Mouse (Mus musculus) hindbrain, embryonic 15.5 days (tissue): ENCODE results near the gene Tm9sf1. TPM values are rescaled to one million over a fixed set of nuclear protein-coding genes. Genes with fewer than 3 reads are reported as not detected.

Source experiments
- ATAC-seq: fragments of 200-750 bp; cut with Nextera tagmentation; 2 replicates; pipeline ENCODE4 v1.8.0; 2017; ENCODE audit warnings: low read depth, moderate number of reproducible peaks, moderate TSS enrichment; ENCODE audit not compliant: low FRiP score
- H3K27ac ChIP-seq: fragments of 300-500 bp; sonication (generic); replicated peaks from 2 replicates; pipeline ENCODE4 v1.5.1; 2015; ENCODE audit warnings: mild to moderate bottlenecking, inconsistent platforms
- H3K27me3 ChIP-seq: fragments of 300-500 bp; sonication (generic); 2 replicates; pipeline ENCODE4 v1.6.1; 2015; ENCODE audit warnings: control low read depth, inconsistent platforms
- H3K36me3 ChIP-seq: fragments of 300-500 bp; sonication (generic); 2 replicates; pipeline ENCODE4 v1.6.1; 2015; ENCODE audit warnings: control low read depth, inconsistent platforms
- H3K4me1 ChIP-seq: fragments of 300-500 bp; sonication (generic); replicated peaks from 2 replicates; pipeline ENCODE4 v1.6.1; 2015; ENCODE audit warnings: control low read depth, inconsistent platforms
- H3K4me2 ChIP-seq: fragments of 300-500 bp; sonication (generic); 2 replicates; pipeline ENCODE4 v1.6.1; 2015; ENCODE audit warnings: moderate library complexity, mild to moderate bottlenecking, inconsistent platforms
- H3K4me3 ChIP-seq: fragments of 300-500 bp; sonication (generic); 2 replicates; pipeline ENCODE4 v1.5.1; 2015; ENCODE audit warnings: mild to moderate bottlenecking, inconsistent platforms
- H3K9ac ChIP-seq: fragments of 300-500 bp; sonication (generic); 2 replicates; pipeline ENCODE4 v1.6.1; 2015; ENCODE audit warnings: inconsistent platforms
- H3K9me3 ChIP-seq: fragments of 300-500 bp; sonication (generic); 2 replicates; pipeline ENCODE4 v1.6.1; 2016; ENCODE audit warnings: control low read depth, inconsistent platforms
- WGBS: fragments of 180-500 bp; shearing (Covaris S2); methylation state at CpG from one replicate; pipeline ENCODE4 v1.1.7; 2015; 5-methylcytosine and 5-hydroxymethylcytosine counted together
- polyA plus RNA-seq: library from polyadenylated mRNA; unstranded; fragments of >200 nt; fragmentation: Nextera tagmentation; extraction: Ambion mirVana; gene quantifications from 2 replicates; pipeline ENCODE4 v1.2.1, GENCODE M21; 2015

Gene Tm9sf1
- polyA plus RNA-seq, 1 experiment from 2014 or later, result 64.6 TPM

DNA sequence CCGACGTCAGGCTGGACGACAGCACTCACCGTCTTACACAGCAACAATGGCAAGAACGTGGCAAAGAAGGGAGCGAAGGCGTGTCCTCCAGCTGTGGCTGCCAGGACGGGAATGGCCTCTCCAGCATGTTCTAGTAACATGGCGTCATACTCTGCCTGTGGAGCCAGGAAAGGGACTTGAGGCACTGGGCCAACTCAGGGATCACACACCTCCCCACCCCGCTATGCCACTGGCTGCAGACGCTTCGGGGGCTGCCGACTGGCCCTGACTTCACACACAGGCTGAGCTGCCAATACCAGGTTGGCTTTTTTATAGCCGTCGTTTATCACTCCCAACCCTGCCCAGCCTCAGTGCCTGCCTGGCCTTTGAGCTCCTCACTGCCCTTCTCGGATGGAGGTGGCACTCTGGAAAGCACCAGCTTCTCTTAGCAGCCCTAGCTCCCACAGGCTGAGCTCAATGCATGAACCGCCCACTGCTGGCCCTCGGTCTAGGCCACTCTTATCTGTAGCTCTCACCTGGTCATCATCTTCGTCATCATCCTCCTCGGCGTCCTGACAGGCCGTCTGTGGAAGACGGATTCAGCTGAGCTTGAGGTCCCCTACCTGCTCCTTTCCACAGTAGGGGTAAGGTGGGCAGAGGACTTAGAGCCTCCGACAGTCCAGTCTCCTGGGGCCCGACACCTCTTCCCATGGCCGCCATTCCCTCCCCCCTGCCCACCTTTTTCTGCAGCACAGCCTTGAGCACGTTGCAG is 15.4 kb downstream of the Tm9sf1 start:
- no peaks in the 10 kb centered on the region for H3K27me3 ChIP-seq
- no peak overlapping the region for H3K4me2 ChIP-seq
- WGBS, result 91% methylated on average over 27 of the region's 27 CpGs
- H3K4me3 ChIP-seq, result no peak overlapping the region
- H3K9ac ChIP-seq, result no peak overlapping the region
- H3K9me3 ChIP-seq, result no peaks in the 10 kb centered on the region
- H3K4me1 ChIP-seq, result no peaks in the 10 kb centered on the region
- H3K27ac ChIP-seq, result no peak overlapping the region
- peaks cover 82% of the 10 kb centered on the region for H3K36me3 ChIP-seq
- ATAC-seq, result no peak

DNA sequence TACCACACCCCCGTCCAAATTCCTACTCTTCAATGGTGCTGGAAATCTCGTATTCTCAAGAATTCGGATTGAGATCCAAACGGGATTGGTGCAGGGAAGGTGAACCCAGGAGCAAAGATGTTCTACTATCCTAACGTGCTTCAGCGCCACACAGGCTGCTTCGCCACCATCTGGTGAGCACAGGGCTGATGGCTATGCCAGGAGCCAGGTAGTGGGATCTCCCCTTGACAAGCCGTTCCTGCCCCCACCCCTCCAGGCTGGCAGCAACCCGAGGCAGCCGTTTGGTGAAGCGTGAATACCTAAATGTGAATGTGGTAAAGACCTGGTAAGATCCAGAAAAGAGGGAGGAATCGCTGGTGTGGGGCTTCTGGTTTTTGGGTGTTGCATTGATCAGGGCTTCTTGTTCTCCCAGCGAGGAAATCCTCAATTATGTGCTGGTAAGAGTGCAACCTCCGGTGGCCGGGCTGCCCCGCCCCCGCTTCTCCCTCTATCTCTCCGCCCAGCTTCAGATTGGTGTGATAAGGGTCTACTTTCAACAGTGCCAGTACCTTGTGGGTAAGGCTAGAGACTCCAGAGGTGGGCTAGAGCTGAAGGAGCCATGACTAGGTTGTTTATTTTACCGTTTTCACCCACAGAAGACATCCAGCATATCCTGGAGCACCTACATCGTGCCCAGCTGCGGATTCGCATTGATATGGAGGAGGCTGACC is 25.0 kb downstream of the Tm9sf1 start:
- Histone ChIP-seq H3K4me1 (no peaks in the 10 kb centered on the region), H3K27ac (peak overlapping the region; percentile 39; the same call in 1 of the 2 replicates), H3K9me3 (no peaks in the 10 kb centered on the region), H3K27me3 (no peaks in the 10 kb centered on the region), H3K36me3 (no peaks in the 10 kb centered on the region), H3K9ac (peak overlapping the region; percentile 20; the same call in 1 of the 2 replicates), H3K4me2 (peak overlapping the region; percentile 42), H3K4me3 (peak overlapping the region; percentile 30)
- 53% methylated on average over 22 of the region's 22 CpGs for WGBS
- ATAC-seq, result peak; percentile 29; the same call in 1 of the 2 replicates

DNA sequence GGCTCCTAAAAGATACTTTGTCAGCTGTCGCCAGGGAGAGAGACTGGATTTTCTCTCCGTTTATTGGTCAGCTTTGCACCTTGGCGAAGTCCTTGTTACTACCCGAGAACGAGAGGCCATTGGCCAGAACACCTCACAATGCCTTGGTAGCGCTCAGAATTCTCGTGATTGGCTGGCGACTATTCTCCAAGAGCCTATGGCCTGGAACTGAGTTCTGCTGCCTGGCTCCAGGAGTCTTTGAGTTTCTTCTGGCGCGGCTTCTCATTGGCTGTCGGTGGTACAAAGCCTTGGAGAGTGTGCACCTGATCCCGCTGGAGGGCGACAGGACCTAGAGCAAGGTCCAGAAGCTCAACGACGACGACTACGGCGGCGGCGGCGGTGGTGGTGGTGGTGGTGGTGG is 25.8 kb downstream of the Tm9sf1 start, which contains the start of gene Rec8:
TSS of gene Rec8 (plus strand) at position 216 of the 400 bp plus-strand sequence.
- peak within 1 kb of the TSS; percentile 30 for H3K4me3 ChIP-seq
- no peaks in the 10 kb centered on the region for H3K27me3 ChIP-seq
- H3K9me3 ChIP-seq, result no peaks in the 10 kb centered on the region
- H3K4me1 ChIP-seq, result no peaks in the 10 kb centered on the region
- 22% methylated on average over 21 of the region's 21 CpGs for WGBS
- H3K36me3 ChIP-seq, result no peaks in the 10 kb centered on the region
- ATAC-seq, result peak; percentile 88
- H3K27ac ChIP-seq, result peak within 1 kb of the TSS; percentile 39
- peak within 1 kb of the TSS; percentile 20; the same call in 1 of the 2 replicates for H3K9ac ChIP-seq
- peak within 1 kb of the TSS; percentile 42 for H3K4me2 ChIP-seq

DNA sequence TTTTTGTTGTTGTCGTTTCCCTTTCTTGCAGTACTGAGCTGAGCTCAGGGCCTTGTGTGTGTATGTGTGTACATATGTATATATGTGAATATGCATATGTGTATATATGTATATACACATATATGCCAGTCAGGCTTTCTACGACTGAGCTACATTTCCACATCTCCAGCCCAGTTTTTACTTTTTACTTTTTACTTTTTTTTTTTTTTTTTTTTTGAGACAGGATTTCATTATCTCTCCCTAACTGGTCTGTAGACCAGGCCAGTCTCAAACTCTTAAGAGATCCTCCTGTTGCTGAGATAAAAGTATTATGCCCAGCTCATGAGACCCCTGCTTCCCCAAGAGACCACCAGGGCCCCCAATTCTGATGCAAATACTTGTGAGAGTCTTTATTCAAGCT is 26.8 kb downstream of the Tm9sf1 start:
- Histone ChIP-seq H3K9me3 (no peaks in the 10 kb centered on the region), H3K4me3 (no peak overlapping the region), H3K27me3 (no peaks in the 10 kb centered on the region), H3K9ac (no peak overlapping the region), H3K4me1 (no peaks in the 10 kb centered on the region), H3K36me3 (no peaks in the 10 kb centered on the region), H3K27ac (no peak overlapping the region), H3K4me2 (no peak overlapping the region)
- no peak for ATAC-seq
- 78% methylated on average over 2 of the region's 2 CpGs for WGBS

DNA sequence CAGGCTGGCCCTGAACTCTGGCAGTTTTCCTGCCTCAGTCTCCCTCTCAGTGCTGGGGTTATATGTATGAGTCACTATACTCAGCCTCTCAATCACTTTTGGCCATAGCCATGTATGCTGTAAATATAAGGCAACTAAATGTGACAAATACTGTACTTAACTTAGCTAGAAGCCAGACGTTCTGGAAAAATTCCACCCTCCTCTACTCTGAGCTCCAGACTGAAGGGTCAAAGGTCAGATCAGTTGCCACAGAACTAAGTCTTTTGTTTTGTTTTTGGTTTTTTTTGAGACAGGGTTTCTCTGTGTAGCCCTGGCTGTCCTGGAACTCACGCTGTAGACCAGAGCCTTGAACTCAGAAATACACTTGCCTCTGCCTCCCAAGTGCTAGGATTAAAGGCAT is 27.7 kb downstream of the Tm9sf1 start:
- Histone ChIP-seq H3K27me3 (no peaks in the 10 kb centered on the region), H3K4me3 (no peak overlapping the region), H3K9me3 (no peaks in the 10 kb centered on the region), H3K9ac (no peak overlapping the region), H3K36me3 (no peaks in the 10 kb centered on the region), H3K27ac (no peak overlapping the region), H3K4me2 (no peak overlapping the region), H3K4me1 (no peaks in the 10 kb centered on the region)
- no peak for ATAC-seq
- 43% methylated on average over 2 of the region's 2 CpGs for WGBS

DNA sequence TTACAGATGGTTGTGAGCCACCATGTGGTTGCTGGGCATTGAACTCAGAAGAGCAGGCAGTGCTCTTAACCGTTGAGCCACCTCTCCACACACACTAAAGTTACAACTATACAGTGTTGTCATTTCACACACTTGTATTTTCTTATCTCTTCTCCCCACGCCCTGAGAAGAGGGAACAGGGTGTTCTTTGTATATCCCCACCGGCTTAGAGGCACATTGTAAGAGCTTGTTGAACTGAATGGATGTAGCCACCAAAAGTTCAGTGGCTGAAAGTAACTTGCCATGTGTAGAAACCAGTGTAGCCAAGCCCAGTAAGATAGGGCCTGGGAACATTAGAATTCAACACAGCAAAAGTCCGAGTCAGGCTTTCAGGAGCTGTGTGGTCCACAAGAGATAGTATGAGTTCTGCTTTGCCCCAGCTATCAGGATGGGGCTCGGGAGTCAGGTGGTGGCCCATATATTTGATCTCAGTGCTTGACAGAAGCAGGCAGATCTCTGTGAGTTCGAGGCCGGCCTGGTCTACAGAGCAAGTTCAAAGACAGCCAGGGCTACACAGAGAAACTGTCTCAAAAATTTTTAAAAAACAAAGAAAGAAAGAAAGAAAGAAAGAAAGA is 28.9 kb downstream of the Tm9sf1 start:
- Histone ChIP-seq H3K4me2 (no peak overlapping the region), H3K36me3 (peaks cover 3% of the 10 kb centered on the region), H3K4me1 (no peaks in the 10 kb centered on the region), H3K9me3 (no peaks in the 10 kb centered on the region), H3K27ac (no peak overlapping the region), H3K9ac (no peak overlapping the region), H3K27me3 (no peaks in the 10 kb centered on the region), H3K4me3 (no peak overlapping the region)
- ATAC-seq, result no peak
- WGBS, result 82% methylated on average over 7 of the region's 7 CpGs

DNA sequence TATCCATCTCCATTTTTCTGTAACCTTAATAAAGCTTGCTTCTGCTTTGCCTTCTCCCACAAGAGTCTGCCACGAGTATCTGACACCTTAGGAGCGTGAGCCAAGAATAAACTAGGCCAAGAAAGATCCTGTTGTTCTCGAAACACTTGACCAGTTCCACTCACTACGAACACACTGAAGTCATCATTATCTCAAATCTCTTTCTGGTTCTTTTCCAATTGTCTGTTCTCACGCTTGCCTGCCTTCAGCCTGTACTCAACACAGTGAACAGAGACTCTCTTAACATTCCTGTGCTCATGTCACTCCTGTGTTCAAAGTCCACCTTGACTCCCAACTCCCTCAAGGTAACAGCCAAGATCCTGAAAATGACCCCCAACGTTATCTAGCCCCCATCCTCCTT is 30.3 kb downstream of the Tm9sf1 start:
- no peak overlapping the region for H3K9ac ChIP-seq
- ATAC-seq, result no peak
- no peaks in the 10 kb centered on the region for H3K9me3 ChIP-seq
- peaks cover 14% of the 10 kb centered on the region for H3K36me3 ChIP-seq
- H3K27me3 ChIP-seq, result no peaks in the 10 kb centered on the region
- no peak overlapping the region for H3K27ac ChIP-seq
- no peak overlapping the region for H3K4me3 ChIP-seq
- no peak overlapping the region for H3K4me2 ChIP-seq
- no peaks in the 10 kb centered on the region for H3K4me1 ChIP-seq
- WGBS, result 70% methylated on average over 6 of the region's 6 CpGs

DNA sequence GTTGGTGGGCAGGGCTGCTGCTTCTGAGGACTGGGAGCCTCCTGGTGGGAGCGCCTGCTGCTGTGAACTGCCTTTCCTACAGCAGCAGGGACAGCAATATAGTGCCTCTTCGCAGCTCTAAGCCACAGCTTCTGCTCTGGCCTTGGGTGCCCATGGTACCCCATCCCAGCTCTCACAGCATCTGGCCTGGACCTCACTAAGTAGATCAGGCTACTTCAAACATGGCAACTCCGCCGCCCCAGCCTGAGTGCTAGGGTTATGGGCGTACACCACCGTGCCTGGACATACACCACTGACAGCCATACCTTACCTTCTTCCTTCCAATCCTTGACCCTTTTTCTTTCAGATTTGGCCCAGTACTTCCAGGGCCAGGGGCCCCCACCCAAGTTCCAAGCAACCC is 35.3 kb downstream of the Tm9sf1 start:
- Histone ChIP-seq H3K4me2 (no peak overlapping the region), H3K9ac (no peak overlapping the region), H3K36me3 (peaks cover 42% of the 10 kb centered on the region), H3K27me3 (no peaks in the 10 kb centered on the region), H3K27ac (no peak overlapping the region), H3K9me3 (no peaks in the 10 kb centered on the region), H3K4me3 (no peak overlapping the region), H3K4me1 (peaks cover 11% of the 10 kb centered on the region; the same call in 1 of the 2 replicates)
- 96% methylated on average over 6 of the region's 6 CpGs for WGBS
- no peak for ATAC-seq

DNA sequence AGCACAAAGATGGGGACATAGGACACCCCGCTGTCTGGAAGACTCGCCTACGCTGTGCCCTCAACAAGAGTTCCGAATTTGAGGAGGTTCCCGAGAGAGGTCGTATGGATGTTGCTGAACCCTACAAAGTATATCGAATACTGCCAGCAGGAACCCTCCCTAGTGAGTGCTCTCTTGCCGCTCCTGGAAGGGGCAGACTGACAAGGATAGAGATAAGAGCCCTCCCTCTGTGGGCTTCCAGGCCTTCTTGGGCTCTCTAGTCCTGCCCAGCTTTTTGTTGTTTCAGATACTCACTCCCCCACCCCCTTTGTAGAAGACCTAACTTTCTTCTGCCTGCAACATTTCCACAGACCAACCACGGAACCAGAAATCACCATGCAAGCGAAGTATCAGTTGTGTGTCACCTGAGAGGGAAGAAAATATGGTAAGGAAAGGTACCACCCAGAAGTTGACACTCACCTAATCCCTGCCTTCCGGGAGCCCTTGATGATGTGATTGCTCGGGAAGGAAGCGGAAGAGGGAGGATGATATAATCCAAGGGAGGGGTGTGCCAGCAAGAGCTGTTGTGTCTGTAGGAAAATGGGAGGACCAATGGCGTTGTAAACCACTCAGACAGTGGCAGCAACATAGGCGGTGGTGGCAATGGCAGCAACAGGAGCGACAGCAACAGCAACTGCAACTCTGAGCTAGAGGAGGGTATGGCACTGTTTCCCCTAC is 37.7 kb downstream of the Tm9sf1 start:
- H3K4me1 ChIP-seq, result peaks cover 11% of the 10 kb centered on the region; the same call in 1 of the 2 replicates
- H3K9me3 ChIP-seq, result no peaks in the 10 kb centered on the region
- no peak overlapping the region for H3K9ac ChIP-seq
- H3K4me3 ChIP-seq, result no peak overlapping the region
- no peak overlapping the region for H3K27ac ChIP-seq
- whole genome bisulfite sequencing, result 96% methylated on average over 16 of the region's 16 CpGs
- H3K27me3 ChIP-seq, result no peaks in the 10 kb centered on the region
- peaks cover 67% of the 10 kb centered on the region for H3K36me3 ChIP-seq
- ATAC-seq, result no peak
- no peak overlapping the region for H3K4me2 ChIP-seq

DNA sequence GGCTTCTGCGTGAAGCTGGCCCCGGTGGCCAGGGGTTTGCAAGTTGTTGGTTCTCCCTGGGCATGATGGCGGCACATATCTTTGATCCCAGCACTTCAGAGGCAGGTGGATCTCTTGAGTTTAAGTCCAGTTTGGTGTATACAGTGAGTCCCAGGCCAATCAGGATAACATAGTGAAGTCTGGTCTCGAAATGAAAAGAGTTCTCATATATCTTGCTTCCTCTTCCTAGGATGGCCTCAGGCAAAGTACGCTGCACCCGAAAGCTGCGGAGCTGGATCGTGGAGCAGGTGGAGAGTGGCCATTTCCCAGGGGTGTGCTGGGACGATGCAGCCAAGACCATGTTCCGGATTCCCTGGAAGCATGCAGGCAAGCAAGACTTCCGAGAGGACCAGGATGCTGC is 38.8 kb downstream of the Tm9sf1 start:
- H3K4me3 ChIP-seq, result no peak overlapping the region
- 92% methylated on average over 11 of the region's 11 CpGs for WGBS
- peaks cover 74% of the 10 kb centered on the region for H3K36me3 ChIP-seq
- ATAC-seq, result no peak
- H3K9me3 ChIP-seq, result no peaks in the 10 kb centered on the region
- H3K4me2 ChIP-seq, result peak overlapping the region; percentile 46; the same call in 1 of the 2 replicates
- peaks cover 11% of the 10 kb centered on the region; the same call in 1 of the 2 replicates for H3K4me1 ChIP-seq
- no peak overlapping the region for H3K9ac ChIP-seq
- no peaks in the 10 kb centered on the region for H3K27me3 ChIP-seq
- no peak overlapping the region for H3K27ac ChIP-seq

DNA sequence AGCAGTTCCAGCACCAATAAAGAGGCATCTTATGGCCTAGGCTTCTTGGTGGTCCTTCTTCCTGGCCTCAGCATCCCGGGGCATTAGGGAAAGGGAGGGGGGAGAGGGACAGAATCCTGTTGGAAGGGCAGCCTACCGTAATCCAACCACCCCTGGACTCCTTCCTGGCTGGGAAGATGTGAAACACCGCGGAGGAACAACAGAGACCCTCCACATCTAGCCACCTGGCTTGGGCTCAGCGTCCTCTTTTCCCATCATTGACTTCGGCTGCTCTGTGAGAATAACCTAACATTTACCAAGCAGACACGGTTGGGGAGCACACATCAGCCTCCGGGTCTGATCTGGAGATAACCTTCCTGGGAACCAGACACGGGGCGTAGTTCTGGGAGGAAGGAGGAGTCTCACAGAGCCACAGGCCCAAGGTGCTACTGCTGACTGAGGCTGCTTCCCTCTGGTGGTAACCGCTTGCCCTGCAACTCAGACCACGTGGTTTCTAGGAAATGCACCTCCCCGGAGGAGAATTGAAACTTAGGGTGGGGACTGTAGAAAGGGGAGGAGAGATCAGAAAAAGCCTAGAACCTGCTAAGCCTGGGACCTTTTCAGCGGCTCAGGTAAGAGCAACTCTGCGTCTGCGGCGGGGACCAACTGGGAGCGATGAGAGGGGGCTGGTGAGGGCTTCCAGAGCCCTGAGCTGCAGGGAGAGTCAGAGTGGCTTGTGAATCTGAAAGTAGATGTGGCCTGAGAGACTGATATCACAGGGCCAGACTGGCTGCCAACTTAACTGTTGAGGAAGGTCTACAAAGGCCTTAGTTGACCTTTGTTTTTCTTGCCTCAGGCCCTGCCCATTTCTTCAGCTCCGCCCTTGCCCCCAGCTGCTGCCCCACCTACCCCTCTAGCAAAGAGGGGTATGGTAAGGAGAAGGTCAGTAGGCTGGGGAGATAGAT is 39.7 kb downstream of the Tm9sf1 start:
- Histone ChIP-seq H3K4me1 (peaks cover 11% of the 10 kb centered on the region; the same call in 1 of the 2 replicates), H3K27me3 (no peaks in the 10 kb centered on the region), H3K4me2 (peak overlapping the region; percentile 46), H3K9me3 (no peaks in the 10 kb centered on the region), H3K27ac (peak overlapping the region; percentile 46), H3K9ac (peak overlapping the region; percentile 7; the same call in 1 of the 2 replicates), H3K36me3 (peaks cover 74% of the 10 kb centered on the region), H3K4me3 (peak overlapping the region; percentile 29)
- peak; percentile 89 for ATAC-seq
- 22% methylated on average over 19 of the region's 19 CpGs for WGBS
